Mouse (Mus musculus): Measurements from ENCODE around the gene Mrps23. TPM values are rescaled to one million over a fixed set of nuclear protein-coding genes. Genes with fewer than 3 reads are reported as not detected.
A peak's percentile ranks its signal among the peaks of the same experiment; 100 is the strongest.

The Mrps23 gene
- polyA plus RNA-seq, 1 experiment from 2014 or later: 54.1 TPM

- no peak overlapping the region for H3K27ac ChIP-seq (ENCODE audit: low read depth, low read length)
- ATAC-seq: no peak
- H3K27me3 ChIP-seq (replicated peaks; ENCODE audit: control insufficient read depth, insufficient read depth, low read length): no peaks in the 10 kb centered on the region
- H3K4me3 ChIP-seq (ENCODE audit: low read depth, low read length): no peak overlapping the region
- TF ChIP-seq CTCF (IDR thresholded peaks at IDR 0.05; ENCODE audit: low read depth): no peak
- no peak overlapping the region for H3K4me2 ChIP-seq (replicated peaks; ENCODE audit: low read depth)
- no peaks in the 10 kb centered on the region for H3K4me1 ChIP-seq (replicated peaks; ENCODE audit: control insufficient read depth, insufficient read depth, low read length)
- H3K9me3 ChIP-seq (ENCODE audit: control insufficient read depth): no peaks in the 10 kb centered on the region
- no peak overlapping the region for H3K9ac ChIP-seq (ENCODE audit: low read depth, low read length)
- no peaks in the 10 kb centered on the region for H3K36me3 ChIP-seq (ENCODE audit: control insufficient read depth, insufficient read depth)
- 79% methylated on average over 17 of the region's 17 CpGs for WGBS
Measured at GRCm38 (mm10) chr11:88184632-88185180, 19.5 kb upstream of the Mrps23 start.

- no peak overlapping the region for H3K4me2 ChIP-seq (replicated peaks; ENCODE audit: low read depth)
- no peaks in the 10 kb centered on the region for H3K4me1 ChIP-seq (replicated peaks; ENCODE audit: control insufficient read depth, insufficient read depth, low read length)
- H3K4me3 ChIP-seq (ENCODE audit: low read depth, low read length): no peak overlapping the region
- peaks cover 3% of the 10 kb centered on the region for H3K27me3 ChIP-seq (replicated peaks; ENCODE audit: control insufficient read depth, insufficient read depth, low read length)
- H3K27ac ChIP-seq (ENCODE audit: low read depth, low read length): peak overlapping the region; percentile 46
- H3K9ac ChIP-seq (ENCODE audit: low read depth, low read length): no peak overlapping the region
- no peaks in the 10 kb centered on the region for H3K36me3 ChIP-seq (ENCODE audit: control insufficient read depth, insufficient read depth)
- 80% methylated on average over 14 of the region's 14 CpGs for WGBS
- ATAC-seq: no peak
- H3K9me3 ChIP-seq (ENCODE audit: control insufficient read depth): no peaks in the 10 kb centered on the region
- TF ChIP-seq CTCF (IDR thresholded peaks at IDR 0.05; ENCODE audit: low read depth): no peak
Measured at GRCm38 (mm10) chr11:88186078-88186946, 17.9 kb upstream of the Mrps23 start.

GRCm38 (mm10) chr11:88186947-88187243 is 17.3 kb upstream of the Mrps23 start:
- TF ChIP-seq CTCF (IDR thresholded peaks at IDR 0.05; ENCODE audit: low read depth): no peak
- no peaks in the 10 kb centered on the region for H3K4me1 ChIP-seq (replicated peaks; ENCODE audit: control insufficient read depth, insufficient read depth, low read length)
- peak overlapping the region; percentile 46 for H3K27ac ChIP-seq (ENCODE audit: low read depth, low read length)
- H3K4me3 ChIP-seq (ENCODE audit: low read depth, low read length): no peak overlapping the region
- peaks cover 9% of the 10 kb centered on the region for H3K27me3 ChIP-seq (replicated peaks; ENCODE audit: control insufficient read depth, insufficient read depth, low read length)
- no peaks in the 10 kb centered on the region for H3K36me3 ChIP-seq (ENCODE audit: control insufficient read depth, insufficient read depth)
- no peak overlapping the region for H3K4me2 ChIP-seq (replicated peaks; ENCODE audit: low read depth)
- 38% methylated on average over 2 of the region's 2 CpGs for WGBS
- no peak overlapping the region for H3K9ac ChIP-seq (ENCODE audit: low read depth, low read length)
- ATAC-seq: no peak
- no peaks in the 10 kb centered on the region for H3K9me3 ChIP-seq (ENCODE audit: control insufficient read depth)

- no peaks in the 10 kb centered on the region for H3K9me3 ChIP-seq (ENCODE audit: control insufficient read depth)
Measured at GRCm38 (mm10) chr11:88187417-88188133, 16.6 kb upstream of the Mrps23 start.

GRCm38 (mm10) chr11:88188216-88188615 is 16.0 kb upstream of the Mrps23 start:
- Histone ChIP-seq H3K27ac (ENCODE audit: low read depth, low read length) (0 out of 2 replicates have a peak overlapping the region, but pooled peaks have one; percentile 46), H3K4me2 (replicated peaks; ENCODE audit: low read depth) (peak overlapping the region; percentile 62), H3K4me3 (ENCODE audit: low read depth, low read length) (no peak overlapping the region), H3K27me3 (replicated peaks; ENCODE audit: control insufficient read depth, insufficient read depth, low read length) (peaks cover 21% of the 10 kb centered on the region), H3K9me3 (ENCODE audit: control insufficient read depth) (no peaks in the 10 kb centered on the region), H3K9ac (ENCODE audit: low read depth, low read length) (peak overlapping the region; percentile 34; the same call in 1 of the 2 replicates), H3K36me3 (ENCODE audit: control insufficient read depth, insufficient read depth) (no peaks in the 10 kb centered on the region; the same call in 1 of the 2 replicates), H3K4me1 (replicated peaks; ENCODE audit: control insufficient read depth, insufficient read depth, low read length) (no peaks in the 10 kb centered on the region)
- TF ChIP-seq CTCF (IDR thresholded peaks at IDR 0.05; ENCODE audit: low read depth): no peak
- ATAC-seq: no peak
- WGBS: 69% methylated on average over 8 of the region's 8 CpGs

More at GRCm38 (mm10) chr11:88187417-88188133, 16.6 kb upstream of the Mrps23 start:
- peak; percentile 98 for TF ChIP-seq CTCF (IDR thresholded peaks at IDR 0.05; ENCODE audit: low read depth)
- H3K9ac ChIP-seq (ENCODE audit: low read depth, low read length): peak overlapping the region; percentile 34
- H3K27me3 ChIP-seq (replicated peaks; ENCODE audit: control insufficient read depth, insufficient read depth, low read length): peaks cover 15% of the 10 kb centered on the region
- ATAC-seq: peak; percentile 93
- 14% methylated on average over 25 of the region's 25 CpGs for WGBS
- no peaks in the 10 kb centered on the region for H3K4me1 ChIP-seq (replicated peaks; ENCODE audit: control insufficient read depth, insufficient read depth, low read length)
- H3K36me3 ChIP-seq (ENCODE audit: control insufficient read depth, insufficient read depth): no peaks in the 10 kb centered on the region; the same call in 1 of the 2 replicates
- peak overlapping the region; percentile 19; the same call in 1 of the 2 replicates for H3K4me3 ChIP-seq (ENCODE audit: low read depth, low read length)
- H3K27ac ChIP-seq (ENCODE audit: low read depth, low read length): peak overlapping the region; percentile 46
- H3K4me2 ChIP-seq (replicated peaks; ENCODE audit: low read depth): peak overlapping the region; percentile 62

GRCm38 (mm10) chr11:88188635-88189034 is 15.6 kb upstream of the Mrps23 start:
- ATAC-seq: no peak
- Histone ChIP-seq H3K36me3 (ENCODE audit: control insufficient read depth, insufficient read depth) (no peaks in the 10 kb centered on the region; the same call in 1 of the 2 replicates), H3K27ac (ENCODE audit: low read depth, low read length) (no peak overlapping the region), H3K9me3 (ENCODE audit: control insufficient read depth) (no peaks in the 10 kb centered on the region), H3K4me1 (replicated peaks; ENCODE audit: control insufficient read depth, insufficient read depth, low read length) (no peaks in the 10 kb centered on the region), H3K9ac (ENCODE audit: low read depth, low read length) (no peak overlapping the region), H3K27me3 (replicated peaks; ENCODE audit: control insufficient read depth, insufficient read depth, low read length) (peaks cover 23% of the 10 kb centered on the region), H3K4me2 (replicated peaks; ENCODE audit: low read depth) (no peak overlapping the region), H3K4me3 (ENCODE audit: low read depth, low read length) (no peak overlapping the region)
- no peak for TF ChIP-seq CTCF (IDR thresholded peaks at IDR 0.05; ENCODE audit: low read depth)
- 93% methylated on average over 7 of the region's 7 CpGs for WGBS
